Mouse (Mus musculus) right cerebral cortex, postnatal 25 days (tissue): Measurements from ENCODE around the gene Hck.

Source experiments
- DNase-seq: peaks from one replicate; pipeline ENCODE4 v3.0.0; 2022

The Hck gene

DNA sequence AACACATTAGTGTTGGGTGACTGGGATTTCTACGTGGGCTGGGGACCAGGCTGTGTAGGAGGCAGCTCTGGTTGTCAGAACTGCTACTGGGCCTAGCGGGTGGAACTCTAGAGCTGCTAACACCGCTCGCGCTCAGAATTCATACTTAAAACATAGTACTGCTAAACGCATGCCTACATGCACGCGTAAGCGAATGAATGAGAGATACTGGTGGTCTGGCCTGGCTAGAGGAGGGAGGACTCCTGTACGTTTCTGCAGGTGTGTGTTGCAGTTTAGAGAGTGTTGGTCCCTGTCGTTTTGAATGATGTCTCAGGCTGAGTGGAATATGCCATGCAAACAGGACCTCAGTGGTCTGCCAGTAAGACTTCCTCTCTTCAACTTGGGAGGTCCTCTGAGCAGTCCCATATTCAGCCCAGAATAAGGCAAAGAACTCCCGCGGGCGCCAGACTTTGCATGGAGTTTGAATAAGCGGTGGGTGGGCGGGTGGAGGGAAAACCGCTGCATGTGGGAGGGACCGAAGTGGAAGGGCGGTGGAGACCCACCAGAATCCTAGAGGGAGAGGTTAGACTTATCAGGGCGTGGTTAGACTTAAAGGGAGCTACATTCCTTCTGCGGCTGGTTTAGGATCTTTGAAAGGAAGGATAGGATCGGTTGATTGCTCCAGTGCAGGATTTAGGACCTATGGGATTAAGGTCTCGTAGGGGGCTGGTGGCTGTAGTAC lies 1.1 kb upstream of the Hck start:
- no peak for DNase-seq

DNA sequence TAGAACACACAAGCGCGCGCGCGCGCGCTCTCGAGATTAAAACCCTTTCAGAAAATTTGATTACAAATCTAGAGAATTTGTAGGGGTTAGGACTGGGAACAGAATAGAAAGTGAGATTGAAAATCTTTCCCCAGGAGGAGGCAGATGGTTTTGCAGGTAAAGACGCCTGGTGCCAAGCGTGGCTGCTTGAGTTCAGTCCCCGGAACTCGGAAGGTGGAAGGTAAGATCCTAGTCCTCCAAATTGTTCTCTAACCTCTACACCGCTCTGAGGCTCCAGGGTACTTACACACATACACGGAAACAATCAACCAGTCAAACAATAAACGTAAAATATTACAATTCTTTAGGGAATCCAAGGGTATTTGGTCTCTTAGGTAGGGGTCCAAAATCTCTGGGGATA lies 466 bp upstream of the Hck start:
- DNase-seq = no peak

DNA sequence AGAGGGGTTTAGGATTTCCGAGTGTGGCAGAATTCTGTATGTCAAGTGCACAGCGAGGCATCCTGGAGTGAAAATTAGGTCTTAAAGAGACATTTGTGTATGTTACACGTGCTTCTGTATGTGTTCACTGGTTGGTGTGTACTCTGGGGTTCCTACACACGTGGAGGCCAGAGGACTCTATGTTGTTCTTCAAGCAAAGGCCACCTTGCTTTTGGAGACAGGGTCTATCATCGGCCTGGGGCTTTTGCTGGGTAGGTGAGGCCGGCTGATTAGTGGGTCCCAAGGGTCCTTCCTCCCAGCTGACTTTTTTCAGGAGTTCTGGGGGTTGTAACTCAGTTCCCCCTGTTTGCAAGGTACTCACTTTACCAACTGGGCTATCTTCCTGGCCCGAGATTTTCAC lies 1.3 kb downstream of the Hck start:
- no peak for DNase-seq

DNA sequence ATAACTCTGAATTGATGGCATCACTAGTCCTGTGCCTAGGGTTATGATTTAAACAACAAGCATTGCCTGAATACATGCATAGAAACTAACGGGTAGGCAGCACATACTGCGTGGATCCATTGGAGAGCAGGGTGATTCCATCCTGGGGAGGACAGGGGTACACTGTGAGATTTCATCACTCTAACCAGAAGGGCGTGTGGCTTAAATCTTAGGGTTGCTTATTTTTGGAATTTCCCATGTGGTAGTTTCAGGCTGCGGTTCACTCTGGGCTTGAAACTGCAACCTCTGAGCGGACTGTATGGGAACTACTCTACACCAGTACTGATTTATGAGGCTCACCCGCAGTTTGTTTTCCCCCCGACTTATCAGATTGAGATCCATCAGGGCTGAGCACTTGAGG lies 3.0 kb downstream of the Hck start:
- DNase-seq = no peak

DNA sequence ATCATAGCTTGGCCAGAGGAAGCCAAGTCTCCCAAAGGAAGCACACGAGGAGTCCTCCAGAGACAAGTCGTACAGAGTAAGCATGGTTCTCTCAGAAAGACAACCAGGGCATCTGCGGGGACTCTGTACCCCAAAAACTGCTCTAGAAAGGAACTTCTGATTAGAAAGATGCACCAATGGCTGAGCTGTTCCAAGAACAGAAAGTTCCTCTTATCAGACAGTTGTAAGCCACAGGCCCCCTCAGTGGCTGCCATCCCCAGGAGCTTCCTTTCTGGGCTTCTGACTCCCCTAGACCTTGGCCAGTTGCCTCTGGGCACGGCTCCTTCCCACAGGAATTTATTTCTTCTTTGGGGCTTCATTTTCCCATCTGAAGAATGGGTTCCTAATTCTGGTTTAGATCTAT lies 7.4 kb downstream of the Hck start:
- no peak for DNase-seq

DNA sequence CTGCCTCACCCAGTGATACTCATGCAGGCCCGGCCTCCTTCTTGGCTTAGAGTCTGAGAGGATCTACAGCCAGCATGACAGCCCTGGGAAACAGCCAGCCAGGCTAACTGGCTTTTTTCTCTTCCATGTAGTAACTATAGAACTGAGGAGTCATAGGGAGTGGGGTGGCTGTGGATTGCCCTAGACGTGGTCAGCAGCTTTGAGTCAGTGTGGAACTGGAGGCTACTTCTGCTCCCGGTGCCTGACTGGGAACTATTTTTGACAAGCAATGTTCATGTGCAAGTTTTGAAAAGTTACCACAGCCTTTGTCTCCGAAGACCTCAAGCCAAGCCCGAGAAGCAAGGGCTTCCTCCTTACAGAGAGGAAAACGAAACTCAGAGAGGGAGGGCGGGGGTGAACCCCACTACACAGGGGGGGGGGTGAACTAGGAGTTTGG lies 8.8 kb downstream of the Hck start:
- DNase-seq = no peak

DNA sequence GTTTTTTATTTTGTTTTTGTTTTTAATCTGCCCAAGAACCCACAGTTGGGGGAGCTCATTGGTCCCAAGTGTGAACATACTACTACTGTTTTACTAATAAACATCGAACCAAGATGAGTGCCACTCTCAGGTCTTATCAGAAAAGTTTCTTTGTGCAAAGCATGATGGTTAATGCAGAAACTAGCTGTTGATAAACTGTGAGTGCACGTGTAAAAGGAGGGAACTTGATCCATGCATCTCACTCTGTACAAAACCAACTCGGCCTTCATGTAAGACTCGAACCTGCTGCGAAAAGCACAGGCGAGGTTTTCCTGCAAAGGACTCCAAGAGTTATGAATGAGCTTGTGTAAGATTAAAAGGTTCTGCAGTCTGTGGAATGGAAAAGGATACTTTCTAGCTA lies 11.2 kb downstream of the Hck start:
- no peak for DNase-seq

DNA sequence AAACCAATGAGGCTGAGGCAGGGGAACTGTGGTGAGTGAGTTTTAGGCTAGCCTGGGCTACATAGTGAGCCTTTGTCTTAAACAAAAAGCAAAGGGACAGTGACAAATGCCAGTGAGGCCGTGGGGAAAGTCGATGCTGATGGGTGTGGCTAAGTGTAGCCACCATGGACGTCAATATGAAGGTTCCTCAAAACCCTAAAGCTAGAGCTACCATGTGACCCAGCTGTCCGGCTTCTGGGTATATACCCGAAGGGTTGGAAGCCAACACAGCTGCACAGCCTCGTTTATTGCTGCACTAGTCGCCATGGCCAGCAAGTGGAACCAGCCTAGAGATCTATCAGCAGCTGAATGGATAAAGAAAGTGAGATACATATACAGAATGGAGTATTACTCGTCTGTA lies 11.9 kb downstream of the Hck start:
- no peak for DNase-seq

DNA sequence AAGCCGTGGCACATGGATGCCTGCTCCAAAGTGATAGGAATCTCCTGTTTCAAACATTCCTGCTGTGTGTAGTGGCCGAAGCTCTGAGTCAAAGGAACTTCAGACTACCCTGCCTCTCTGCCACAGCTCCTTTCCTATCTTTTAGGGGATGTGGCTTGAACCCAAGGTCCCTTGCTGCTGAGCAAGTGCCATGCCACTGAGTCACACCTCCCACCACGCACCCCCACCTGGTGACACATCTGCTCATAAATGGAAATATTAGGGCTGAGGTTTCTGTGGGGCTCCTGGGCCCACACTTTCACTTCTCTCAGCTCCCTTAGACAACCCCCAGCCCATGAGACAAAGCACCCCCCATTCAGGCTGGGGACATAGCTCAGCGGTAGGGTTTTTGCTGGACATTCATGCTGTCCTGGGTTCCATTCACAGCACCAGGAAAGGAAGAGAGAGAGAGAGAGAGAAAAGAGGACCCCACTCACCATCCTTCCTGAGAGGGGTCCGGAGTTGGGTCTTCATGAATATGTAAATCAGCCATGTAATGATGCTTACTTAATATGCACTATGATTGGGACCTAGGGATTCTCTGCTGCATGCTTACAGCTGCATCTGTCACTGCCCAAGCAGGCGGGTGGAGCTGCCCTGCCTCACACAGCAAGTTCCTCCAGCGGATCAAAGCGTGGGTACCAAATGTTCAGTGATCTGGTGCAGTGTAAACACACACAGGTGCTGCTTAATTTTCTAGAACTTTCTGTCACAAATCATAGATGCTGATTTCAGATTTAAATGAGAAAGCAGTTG lies 13.8 kb downstream of the Hck start:
- DNase-seq = no peak

DNA sequence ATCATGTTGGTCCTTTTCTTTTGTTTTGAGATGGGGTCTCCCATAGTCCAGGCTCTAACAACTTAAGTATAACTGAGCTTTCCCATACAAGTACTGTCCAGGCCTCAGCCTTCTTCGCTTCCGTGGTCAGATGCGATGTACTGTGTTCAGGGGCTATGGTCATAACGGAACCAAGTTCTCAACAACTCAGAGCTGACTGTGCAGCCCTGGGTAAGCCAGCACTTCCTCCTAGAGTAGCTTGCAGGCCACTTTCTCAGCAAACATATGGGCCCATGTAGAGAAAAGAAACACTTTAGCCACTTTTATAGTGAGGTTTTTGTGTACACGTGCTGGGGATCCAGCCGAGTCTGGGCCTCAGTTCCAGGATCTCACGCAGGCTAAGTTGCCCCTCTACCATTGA lies 14.4 kb downstream of the Hck start:
- no peak for DNase-seq

DNA sequence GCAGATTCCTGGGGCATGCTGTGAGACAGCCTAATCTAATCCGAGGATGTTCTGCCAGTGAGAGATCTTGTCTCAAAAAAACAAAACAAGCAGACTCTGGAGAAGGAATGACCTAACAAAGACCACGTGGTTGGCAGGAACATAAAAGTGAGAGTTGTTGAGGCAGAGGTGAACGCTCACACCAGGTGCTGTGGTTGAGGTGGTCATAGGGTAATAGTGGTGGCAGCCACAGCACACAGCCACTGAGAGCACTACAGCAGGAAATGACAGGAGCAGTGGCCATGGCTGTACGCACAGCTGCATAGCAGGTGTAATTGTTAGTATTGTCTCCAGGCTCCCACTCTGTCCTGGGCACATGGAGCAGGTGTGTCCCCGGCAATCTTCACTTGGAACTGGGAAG lies 17.6 kb downstream of the Hck start:
- no peak for DNase-seq

DNA sequence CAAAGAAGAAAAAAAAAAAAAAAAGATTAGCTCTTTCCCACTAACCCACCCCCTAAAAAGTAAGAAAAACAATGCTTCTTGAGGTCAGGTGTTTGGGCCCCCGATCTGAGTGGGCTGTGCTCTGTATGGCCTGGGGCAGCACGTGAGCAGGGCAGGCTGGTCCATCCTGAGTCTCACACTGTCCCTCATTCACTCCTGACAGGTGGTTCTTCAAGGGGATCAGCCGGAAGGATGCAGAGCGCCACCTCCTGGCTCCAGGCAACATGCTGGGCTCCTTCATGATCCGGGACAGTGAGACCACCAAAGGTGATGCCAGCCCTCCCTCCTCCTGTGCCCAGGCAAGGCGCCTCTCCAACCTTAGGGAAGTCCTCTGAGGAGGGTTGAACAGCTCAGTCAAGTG lies 22.8 kb downstream of the Hck start:
- DNase-seq = no peak

DNA sequence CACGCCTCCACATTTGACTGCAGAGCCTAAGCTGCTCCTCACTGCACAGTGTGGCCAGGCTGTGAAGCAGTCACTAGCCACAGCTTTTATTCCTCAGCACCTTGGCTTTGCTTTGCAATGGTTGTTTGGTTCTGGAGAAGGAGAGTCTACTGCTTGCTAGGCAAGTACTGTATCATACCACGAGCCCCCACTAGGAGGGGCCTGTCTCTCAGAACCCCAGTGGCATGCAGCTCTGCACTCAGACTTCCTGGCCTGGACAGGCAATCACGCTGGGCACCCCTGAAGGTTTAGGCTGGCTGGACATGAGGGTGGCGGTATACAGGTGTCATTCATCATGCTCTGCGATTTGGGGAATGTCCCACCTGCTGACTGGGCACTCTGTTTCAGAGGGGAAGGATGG lies 26.0 kb downstream of the Hck start:
- no peak for DNase-seq

DNA sequence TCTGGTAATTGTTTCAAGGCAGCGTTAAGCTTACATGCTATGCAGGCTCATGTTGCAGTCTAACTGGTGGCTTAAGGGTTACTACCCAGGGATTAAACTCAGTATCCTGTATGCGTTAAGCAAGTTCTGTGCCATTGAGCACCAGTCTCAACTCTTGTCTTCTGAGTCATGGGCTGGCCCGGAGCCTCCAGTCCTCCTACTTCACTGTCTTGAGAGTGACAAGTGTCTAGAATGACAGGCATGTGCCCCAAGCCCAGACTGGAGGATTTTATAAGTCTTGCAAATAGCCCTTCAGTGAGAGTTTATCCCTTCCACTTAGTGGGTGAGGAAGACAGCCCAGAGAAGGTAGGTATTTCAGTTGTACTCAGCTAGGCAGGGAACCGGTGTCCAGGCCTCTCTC lies 27.9 kb downstream of the Hck start:
- no peak for DNase-seq

DNA sequence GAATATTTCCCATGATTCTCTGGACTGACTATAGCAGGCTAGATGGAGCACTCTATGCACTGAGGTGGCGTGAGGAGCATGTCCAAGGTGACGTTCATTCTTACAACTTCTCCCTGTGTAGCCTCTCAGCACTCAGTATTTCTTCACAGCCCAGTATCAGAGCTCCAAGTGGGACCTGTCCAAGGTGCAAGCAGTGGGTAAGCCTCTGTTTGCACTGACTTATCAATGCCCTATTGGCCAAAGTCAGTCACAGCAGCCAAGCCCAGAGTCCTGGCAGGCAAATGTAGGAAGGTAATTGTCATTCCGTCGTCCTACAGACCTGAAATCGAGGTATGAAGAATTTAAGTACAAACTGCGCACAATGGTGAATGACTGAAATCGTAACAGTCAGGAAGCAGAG lies 30.9 kb downstream of the Hck start:
- DNase-seq = no peak

DNA sequence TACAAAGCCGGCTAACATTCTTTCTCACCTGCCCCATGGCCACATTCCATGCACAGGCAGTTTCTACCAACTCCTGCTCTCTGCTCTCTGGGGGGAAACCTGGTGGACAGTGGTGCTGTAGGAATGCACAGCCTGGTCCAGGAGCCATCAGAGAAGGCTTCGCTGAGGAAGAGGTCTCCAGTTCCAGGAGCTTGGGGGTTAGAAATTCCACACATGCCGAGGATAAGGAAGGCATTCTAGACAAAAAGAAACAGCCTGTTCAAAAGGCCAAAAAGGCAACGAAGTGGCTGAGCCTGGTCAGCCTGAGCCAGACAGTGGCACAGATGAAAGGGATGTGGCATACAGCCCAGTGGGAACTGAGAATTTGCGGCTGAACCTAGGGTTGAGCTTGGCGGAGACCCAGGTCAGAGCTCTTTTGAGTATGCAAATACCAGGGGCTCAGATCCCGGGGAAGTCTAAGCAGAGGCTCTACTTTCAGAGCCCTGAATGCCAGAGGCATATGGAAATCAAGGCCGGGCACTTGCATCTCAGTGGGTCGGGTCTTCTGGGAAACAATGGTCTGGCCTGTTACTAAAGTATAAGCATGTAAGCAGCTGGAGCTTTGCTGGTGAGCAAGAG lies 31.8 kb downstream of the Hck start:
- DNase-seq = no peak

DNA sequence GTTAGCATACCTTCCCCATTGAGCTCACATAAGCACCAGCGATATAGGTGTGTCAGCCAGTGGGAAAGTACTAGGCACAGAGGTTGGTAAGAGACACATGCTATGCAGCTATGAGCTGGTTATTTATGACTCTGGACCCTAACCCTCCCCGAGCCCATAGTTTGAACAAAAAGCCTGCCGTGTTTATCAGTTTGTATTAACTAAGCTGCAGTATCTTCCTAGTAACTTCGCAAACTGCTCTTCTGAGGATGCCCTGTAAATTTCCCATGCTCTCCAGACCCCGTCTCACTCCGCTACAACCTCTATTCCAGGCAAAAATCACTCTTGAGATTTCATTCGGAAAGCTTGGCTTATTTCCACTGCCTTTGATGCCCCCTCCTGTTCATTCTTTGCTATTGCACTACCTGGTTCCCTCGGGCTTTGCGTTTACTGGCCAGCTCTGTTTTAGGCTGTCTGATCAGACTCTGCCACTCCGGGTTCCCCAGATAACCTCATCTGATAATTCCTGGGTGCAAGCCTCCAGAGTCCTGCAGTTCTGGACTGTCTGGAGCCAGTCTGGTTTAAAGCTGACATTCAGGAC lies 34.4 kb downstream of the Hck start:
- peak; percentile 35 for DNase-seq

DNA sequence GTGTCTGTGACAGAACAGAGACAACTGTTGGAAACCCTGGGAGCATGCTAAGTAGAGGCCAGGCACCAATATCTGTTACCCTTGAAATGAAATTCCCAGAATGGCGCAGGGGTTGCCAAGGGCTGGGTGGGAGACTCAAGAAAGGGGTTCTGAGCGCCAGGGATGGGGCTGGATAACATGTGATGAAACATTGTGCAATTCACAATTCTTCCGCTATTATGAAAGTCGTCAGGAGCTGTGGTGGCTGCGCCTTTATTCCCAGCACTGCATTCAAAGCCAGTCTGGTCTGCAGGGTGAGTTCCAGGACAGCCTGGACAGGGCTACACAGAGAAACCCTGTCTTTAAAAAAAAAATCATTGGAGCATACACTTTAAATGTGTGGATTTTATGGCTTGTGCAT lies 37.1 kb downstream of the Hck start:
- no peak for DNase-seq

DNA sequence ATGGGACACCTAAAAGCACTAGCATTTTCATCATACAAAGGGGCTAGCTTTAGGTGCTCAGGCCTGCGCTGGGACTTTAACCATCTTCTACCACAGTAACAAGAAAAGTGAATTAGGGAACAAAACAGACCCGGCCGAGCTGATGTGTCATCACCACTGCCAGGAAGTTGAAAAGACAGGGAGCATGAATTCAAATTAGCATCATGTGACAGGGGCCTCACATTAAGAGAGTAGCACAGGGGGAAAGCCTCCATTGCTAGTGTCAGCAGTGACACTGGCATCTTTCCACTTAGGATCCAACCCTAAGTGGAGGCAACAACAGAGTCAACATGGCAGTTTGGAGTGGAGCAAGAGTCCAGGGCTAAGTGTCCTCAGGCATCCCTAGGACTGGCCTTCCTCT lies 39.0 kb downstream of the Hck start:
- DNase-seq = no peak

DNA sequence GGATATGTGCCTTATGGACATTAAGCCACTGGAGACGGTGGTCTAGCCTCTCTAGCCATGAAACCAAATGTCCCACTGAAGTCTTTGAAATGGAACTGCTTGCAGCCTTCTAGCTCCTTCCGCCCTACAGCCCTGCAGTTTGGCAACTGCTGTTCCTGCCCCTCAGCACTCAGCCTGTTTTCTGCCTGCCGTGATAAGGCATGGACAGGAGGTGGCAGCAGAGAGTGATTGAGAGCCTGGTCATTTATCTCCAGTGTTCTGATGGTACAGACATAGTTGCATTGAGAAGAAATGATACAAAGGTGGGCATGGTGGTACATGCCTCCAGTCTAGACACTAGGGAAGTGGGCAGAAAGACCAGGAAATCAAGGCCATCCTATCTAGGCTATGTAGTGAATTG lies 39.4 kb downstream of the Hck start:
- peak; percentile 58 for DNase-seq

DNA sequence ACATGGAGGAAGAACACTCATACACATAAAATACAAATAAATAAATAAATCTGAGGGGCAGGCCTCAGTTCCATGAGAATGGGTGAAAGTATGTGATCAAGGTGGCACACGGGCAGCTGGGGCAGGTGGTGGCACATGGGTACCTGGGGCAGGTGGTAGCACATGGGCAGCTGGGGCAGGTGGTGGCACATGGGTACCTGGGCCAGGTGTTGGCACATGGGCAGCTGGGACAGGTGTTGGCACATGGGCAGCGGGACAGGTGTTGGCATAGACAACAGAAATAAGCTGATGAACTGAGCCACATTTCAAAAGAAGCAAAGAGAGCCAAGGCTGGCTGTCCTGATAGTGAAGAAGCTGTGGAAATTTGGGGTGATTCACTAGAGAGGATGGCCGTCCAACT lies 41.5 kb downstream of the Hck start:
- no peak for DNase-seq

DNA sequence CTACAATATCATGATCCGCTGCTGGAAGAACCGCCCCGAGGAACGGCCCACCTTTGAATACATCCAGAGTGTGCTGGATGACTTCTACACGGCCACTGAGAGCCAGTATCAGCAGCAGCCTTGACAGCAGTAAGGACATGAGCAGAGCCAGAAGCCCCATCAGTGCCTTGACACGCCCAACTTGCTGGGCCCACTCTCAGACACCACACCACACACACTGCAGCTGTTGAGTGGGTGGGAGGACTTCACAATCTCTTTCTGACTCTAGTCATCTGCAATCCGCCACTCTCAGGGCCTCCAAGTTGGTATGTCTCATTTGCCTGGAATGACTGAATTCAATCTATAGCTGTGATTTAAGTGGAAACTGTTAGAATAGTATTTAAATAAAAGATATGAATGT lies 42.8 kb downstream of the Hck start:
- no peak for DNase-seq

DNA sequence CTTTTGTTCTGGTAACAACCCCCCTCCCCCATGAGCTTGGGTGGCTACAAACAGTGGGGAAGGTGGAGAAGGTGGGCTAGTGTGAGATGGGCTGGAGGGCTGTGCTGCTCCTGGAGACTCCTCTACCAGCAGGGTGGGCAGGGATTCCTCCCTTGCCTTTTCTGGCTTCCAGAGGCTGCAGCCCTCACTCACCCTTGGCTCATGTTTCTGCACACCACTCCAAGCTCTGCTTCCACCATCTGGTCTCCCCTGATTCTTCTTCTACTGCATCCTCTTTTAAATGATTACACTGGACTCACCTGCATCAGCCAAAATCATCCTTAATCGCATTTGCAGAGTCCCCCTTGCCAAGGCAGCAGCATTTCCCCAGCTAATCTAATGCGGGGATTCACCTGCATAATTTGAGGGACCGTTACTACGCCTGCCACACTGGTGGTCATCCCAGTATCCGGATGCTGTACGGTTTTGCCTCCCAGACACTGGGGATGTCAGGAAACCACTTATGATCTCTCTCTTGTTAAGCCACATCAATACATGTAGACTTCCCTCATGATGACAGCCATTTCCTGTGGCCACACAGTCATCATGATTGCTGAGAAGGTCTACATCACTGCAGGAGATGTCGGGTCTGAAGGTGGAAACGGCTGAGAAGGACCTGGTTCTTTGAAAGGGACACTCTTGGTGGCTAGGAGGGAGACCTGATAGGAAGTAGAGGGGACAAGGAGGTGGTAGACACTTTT lies 43.8 kb downstream of the Hck start:
- DNase-seq = no peak
